Mouse (Mus musculus) layer of hippocampus, adult 8-10 months (tissue): ENCODE measurements around the gene Sbno2. TPM values are rescaled to one million over a fixed set of nuclear protein-coding genes. Genes with fewer than 3 reads are reported as not detected.

ENCODE experiments used
- DNase-seq, 2 experiments: peaks; one replicate each; pipeline ENCODE4 v3.0.0; 2022; ENCODE audit warnings: low spot score in 2 of 2
- total RNA-seq, 4 experiments: library from RNA; stranded (reverse); gene quantifications; 2 replicates each; pipeline ENCODE4 v1.2.4; 2022

Gene Sbno2
- total RNA-seq, 4 experiments from 2014 or later, result 19.9 to 52.8 (median 29.8) TPM

GRCm38 (mm10) chr10:80036832-80037231 lies 68.5 kb downstream of the Sbno2 start:
- DNase-seq, result no peak

GRCm38 (mm10) chr10:80035686-80036085 lies 69.7 kb downstream of the Sbno2 start:
- no peak for DNase-seq

GRCm38 (mm10) chr10:80035148-80035547 lies 70.2 kb downstream of the Sbno2 start:
- DNase-seq, result no peak

- DNase-seq, result no peak
These were observed 71.6 kb downstream of the Sbno2 start for GRCm38 (mm10) chr10:80033511-80034391.

GRCm38 (mm10) chr10:80032799-80033480 lies 72.4 kb downstream of the Sbno2 start:
- DNase-seq, result no peak

- no peak for DNase-seq
These were observed 74.6 kb downstream of the Sbno2 start for GRCm38 (mm10) chr10:80030736-80031135.

- DNase-seq, result no peak
These were observed 75.2 kb downstream of the Sbno2 start for GRCm38 (mm10) chr10:80030191-80030590.

GRCm38 (mm10) chr10:80028521-80028846 lies 76.9 kb downstream of the Sbno2 start:
- no peak for DNase-seq

GRCm38 (mm10) chr10:80027681-80028520 lies 77.5 kb downstream of the Sbno2 start:
- no peak for DNase-seq

GRCm38 (mm10) chr10:80025889-80026288 lies 79.5 kb downstream of the Sbno2 start:
- no peak for DNase-seq

- no peak for DNase-seq
These were observed 79.9 kb downstream of the Sbno2 start for GRCm38 (mm10) chr10:80025463-80025862.

GRCm38 (mm10) chr10:80025044-80025347 lies 80.4 kb downstream of the Sbno2 start:
- no peak for DNase-seq

GRCm38 (mm10) chr10:80024229-80025043 lies 80.9 kb downstream of the Sbno2 start:
- no peak for DNase-seq

GRCm38 (mm10) chr10:80023758-80024157 lies 81.6 kb downstream of the Sbno2 start:
- no peak for DNase-seq

- DNase-seq, result no peak
These were observed 82.6 kb downstream of the Sbno2 start for GRCm38 (mm10) chr10:80022806-80023205.

- DNase-seq, result no peak
These were observed 83.2 kb downstream of the Sbno2 start for GRCm38 (mm10) chr10:80022164-80022563.

GRCm38 (mm10) chr10:80021320-80021641 lies 84.1 kb downstream of the Sbno2 start:
- no peak for DNase-seq

GRCm38 (mm10) chr10:80020603-80021319 lies 84.6 kb downstream of the Sbno2 start:
- DNase-seq, result no peak

- DNase-seq, result no peak
These were observed 85.2 kb downstream of the Sbno2 start for GRCm38 (mm10) chr10:80020191-80020590.

GRCm38 (mm10) chr10:80019471-80020131 lies 85.8 kb downstream of the Sbno2 start:
- no peak for DNase-seq
